Mouse (Mus musculus) MEL (cell line): Measurements from ENCODE around the gene H2-M5. TPM values are rescaled to one million over a fixed set of nuclear protein-coding genes. Genes with fewer than 3 reads are reported as not detected.

ENCODE experiments used
- DNase-seq: peaks from one replicate; pipeline ENCODE4 v3.0.0; 2011; ENCODE audit warnings: low read depth, low spot score
- H3K27ac ChIP-seq: 2 replicates; pipeline ENCODE4 v1.5.1; 2012; ENCODE audit warnings: low read depth, mild to moderate bottlenecking, control low read depth, low read length, moderate library complexity; ENCODE audit not compliant: control insufficient read depth
- H3K27me3 ChIP-seq, 2 experiments: fragments of 150-350 bp in 1 of 2; sonication (generic) in 1 of 2; 2 replicates each; pipeline ENCODE4 v1.6.1; 2012; ENCODE audit warnings: low read length in 2 of 2, mild to moderate bottlenecking in 2 of 2, improper control_type of control experiment in 1 of 2, moderate library complexity in 1 of 2; ENCODE audit not compliant: insufficient read depth in 2 of 2, control insufficient read depth in 1 of 2
- H3K36me3 ChIP-seq, 2 experiments: 2 replicates each; pipeline ENCODE4 v1.6.1; 2012 to 2014; ENCODE audit warnings: low read length in 2 of 2, improper control_type of control experiment in 1 of 2, inconsistent platforms in 1 of 2, mild to moderate bottlenecking in 1 of 2; ENCODE audit not compliant: insufficient read depth in 2 of 2, control insufficient read depth in 1 of 2
- H3K4me1 ChIP-seq, 2 experiments: fragments of 150-350 bp in 1 of 2; sonication (generic) in 1 of 2; 2 replicates each; pipeline ENCODE4 v1.6.1; 2012; ENCODE audit warnings: low read length in 2 of 2, improper control_type of control experiment in 1 of 2, mild to moderate bottlenecking in 1 of 2; ENCODE audit not compliant: insufficient read depth in 2 of 2, control insufficient read depth in 1 of 2
- H3K4me3 ChIP-seq, 2 experiments: fragments of 150-350 bp in 1 of 2; sonication (generic) in 1 of 2; 2 replicates each; pipeline ENCODE4 v1.5.1; 2012; ENCODE audit warnings: low read depth in 2 of 2, low read length in 2 of 2, mild to moderate bottlenecking in 2 of 2, moderate library complexity in 2 of 2, control low read depth in 1 of 2, improper control_type of control experiment in 1 of 2; ENCODE audit not compliant: control insufficient read depth in 1 of 2, insufficient read depth in 1 of 2
- H3K79me2 ChIP-seq: 2 replicates; pipeline ENCODE4 v1.6.1; 2012; ENCODE audit warnings: mild to moderate bottlenecking, low read length, moderate library complexity; ENCODE audit not compliant: control insufficient read depth, poor library complexity, insufficient read depth
- H3K9ac ChIP-seq: 2 replicates; pipeline ENCODE4 v1.6.1; 2012; ENCODE audit warnings: low read depth, mild to moderate bottlenecking, control low read depth, low read length, moderate library complexity; ENCODE audit not compliant: control insufficient read depth, poor library complexity, severe bottlenecking
- H3K9me3 ChIP-seq: fragments of 150-350 bp; sonication (generic); replicated peaks from 2 replicates; pipeline ENCODE4 v1.6.1; 2012; ENCODE audit warnings: mild to moderate bottlenecking, low read length, improper control_type of control experiment, moderate library complexity; ENCODE audit not compliant: insufficient read depth
- CHD1 ChIP-seq: IDR thresholded peaks from 2 replicates; pipeline ENCODE4 v1.6.1; 2012; ENCODE audit warnings: low read depth, mild to moderate bottlenecking, inconsistent platforms, low read length, improper control_type of control experiment
- CHD2 ChIP-seq: IDR thresholded peaks from 2 replicates; pipeline ENCODE4 v1.6.1; 2011; ENCODE audit warnings: low read length, improper control_type of control experiment
- E2F4 ChIP-seq: IDR thresholded peaks from 2 replicates; pipeline ENCODE4 v1.6.1; 2011; ENCODE audit warnings: low read depth, low read length, improper control_type of control experiment, borderline replicate concordance
- ELF1 ChIP-seq: IDR thresholded peaks from 2 replicates; pipeline ENCODE4 v1.6.1; 2014; ENCODE audit warnings: low read depth, mild to moderate bottlenecking, inconsistent platforms, low read length, improper control_type of control experiment, moderate library complexity
- ETS1 ChIP-seq: IDR thresholded peaks from 2 replicates; pipeline ENCODE4 v1.6.1; 2012; ENCODE audit warnings: low read depth, mild to moderate bottlenecking, inconsistent platforms, low read length, improper control_type of control experiment, moderate library complexity
- KAT2A ChIP-seq: conservative IDR thresholded peaks from 2 replicates; pipeline ENCODE4 v1.6.1; 2012; ENCODE audit warnings: low read depth, low read length, improper control_type of control experiment, inconsistent platforms
- MAX ChIP-seq: IDR thresholded peaks from 2 replicates; pipeline ENCODE4 v1.6.1; 2011; ENCODE audit warnings: low read length, improper control_type of control experiment
- MAZ ChIP-seq: IDR thresholded peaks from 2 replicates; pipeline ENCODE4 v1.6.1; 2012; ENCODE audit warnings: low read depth, mild to moderate bottlenecking, inconsistent platforms, low read length, improper control_type of control experiment
- NELFE ChIP-seq: IDR thresholded peaks from 2 replicates; pipeline ENCODE4 v1.6.1; 2011; ENCODE audit warnings: low read depth, low read length, improper control_type of control experiment
- POLR2AphosphoS2 ChIP-seq: IDR thresholded peaks from 2 replicates; pipeline ENCODE4 v1.6.1; 2011; ENCODE audit warnings: low read length, improper control_type of control experiment
- RCOR1 ChIP-seq: IDR thresholded peaks from 2 replicates; pipeline ENCODE4 v1.6.1; 2012; ENCODE audit warnings: low read depth, mild to moderate bottlenecking, inconsistent platforms, low read length, improper control_type of control experiment
- SIN3A ChIP-seq: IDR thresholded peaks from 2 replicates; pipeline ENCODE4 v1.6.1; 2012; ENCODE audit warnings: low read length, improper control_type of control experiment, inconsistent platforms
- SMC3 ChIP-seq: IDR thresholded peaks from 2 replicates; pipeline ENCODE4 v1.6.1; 2011; ENCODE audit warnings: low read depth, low read length, improper control_type of control experiment
- TCF12 ChIP-seq: IDR thresholded peaks from 2 replicates; pipeline ENCODE4 v1.6.1; 2014; ENCODE audit warnings: low read depth, mild to moderate bottlenecking, inconsistent platforms, low read length, improper control_type of control experiment, moderate library complexity
- UBTF ChIP-seq: IDR thresholded peaks from 2 replicates; pipeline ENCODE4 v1.6.1; 2012; ENCODE audit warnings: low read depth, mild to moderate bottlenecking, inconsistent platforms, low read length, improper control_type of control experiment, moderate library complexity, borderline replicate concordance; ENCODE audit not compliant: insufficient read depth
- USF1 ChIP-seq: IDR thresholded peaks from 2 replicates; pipeline ENCODE4 v1.6.1; 2014; ENCODE audit warnings: low read depth, mild to moderate bottlenecking, inconsistent platforms, low read length, improper control_type of control experiment, moderate library complexity
- ZC3H11A ChIP-seq: IDR thresholded peaks from 2 replicates; pipeline ENCODE4 v1.6.1; 2012; ENCODE audit warnings: low read depth, mild to moderate bottlenecking, inconsistent platforms, low read length, improper control_type of control experiment
- ZKSCAN1 ChIP-seq: IDR thresholded peaks from 2 replicates; pipeline ENCODE4 v1.6.1; 2012; ENCODE audit warnings: low read depth, mild to moderate bottlenecking, inconsistent platforms, low read length, improper control_type of control experiment, moderate library complexity
- ZMIZ1 ChIP-seq: IDR thresholded peaks from 2 replicates; pipeline ENCODE4 v1.6.1; 2012; ENCODE audit warnings: low read depth, mild to moderate bottlenecking, inconsistent platforms, low read length, improper control_type of control experiment, moderate library complexity
- polyA plus RNA-seq, 2 experiments: library from polyadenylated mRNA; stranded (reverse) in 1 of 2; unstranded in 1 of 2; fragments of >175 nt in 1 of 2; fragments of >200 nt in 1 of 2; gene quantifications; 2 replicates each; pipeline versions ENCODE4 v1.2.1 to v1.2.4; 2012; ENCODE audit warnings: low replicate concordance in 2 of 2, low read depth in 1 of 2; ENCODE audit not compliant: insufficient read length in 2 of 2, insufficient read depth in 1 of 2, missing spikeins in 1 of 2
- total RNA-seq: library from RNA; depleted of rRNA; stranded (reverse); fragments of 300-350 nt; gene quantifications from 2 replicates; pipeline ENCODE4 v1.2.3, GENCODE M21; 2012

H2-M5 gene
- total and polyA plus RNA-seq, 3 experiments = not detected

DNA sequence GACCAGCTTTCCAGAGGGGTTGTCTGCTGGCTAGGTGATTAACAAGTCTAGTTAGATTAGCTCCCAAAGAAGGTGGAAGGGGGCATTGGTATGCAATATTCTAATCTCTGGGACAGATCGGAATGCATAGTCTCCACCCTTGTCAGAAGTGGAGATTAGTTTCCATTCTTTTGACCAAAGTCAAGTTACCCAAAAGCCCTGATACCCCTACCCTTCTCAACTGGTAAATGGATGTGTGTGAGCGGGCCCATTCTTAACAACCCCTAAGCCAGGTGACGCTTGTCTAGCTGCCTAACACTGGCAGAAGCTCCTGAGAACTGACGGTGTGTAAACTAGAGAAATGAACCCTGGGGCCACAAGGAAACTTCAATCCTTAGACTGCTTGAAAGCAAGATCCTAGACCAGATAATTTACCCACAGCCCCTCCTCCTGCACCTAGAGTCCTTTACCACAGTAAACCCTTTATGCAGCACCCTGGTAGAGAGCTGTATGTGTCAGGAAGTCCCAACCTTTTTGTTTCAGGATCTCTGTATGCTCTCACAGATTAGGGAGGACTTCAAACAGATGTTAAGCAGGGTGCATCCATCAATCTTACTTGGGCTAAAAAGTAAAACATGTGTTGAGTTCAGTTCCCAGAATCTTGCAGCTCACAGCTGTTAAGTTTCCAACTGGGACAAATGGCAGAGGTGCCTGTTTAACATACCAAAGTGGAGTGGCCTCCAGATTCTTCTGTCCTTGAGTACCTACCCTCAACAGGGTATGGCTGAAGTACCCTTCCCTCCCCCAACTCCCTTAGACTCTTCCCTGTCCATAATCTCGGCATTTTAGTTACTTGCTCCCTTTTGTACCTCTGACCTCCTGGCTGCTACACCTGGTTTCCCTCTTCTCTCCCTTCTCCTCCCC lies 6.8 kb downstream of the H2-M5 start:
- Histone ChIP-seq H3K4me3 (no peak overlapping the region), H3K9ac (no peak overlapping the region)
- no peak for DNase-seq
- TF ChIP-seq SMC3 (no peak), ETS1 (no peak), CHD1 (no peak), KAT2A (no peak), ELF1 (no peak), SIN3A (no peak), ZKSCAN1 (no peak), RCOR1 (no peak), MAZ (no peak), NELFE (no peak), USF1 (no peak), CHD2 (no peak), UBTF (no peak), POLR2AphosphoS2 (no peak), E2F4 (no peak), TCF12 (no peak)
- TF ChIP-seq, all 39 proteins: peak for 0
- no peaks in the 10 kb centered on the region for H3K4me1 ChIP-seq
- no peaks in the 10 kb centered on the region for H3K9me3 ChIP-seq
- peaks cover 6 to 7% of the 10 kb centered on the region in 2 experiments for H3K27me3 ChIP-seq
- H3K36me3 ChIP-seq = no peaks in the 10 kb centered on the region
- no peak overlapping the region for H3K27ac ChIP-seq
- no peaks in the 10 kb centered on the region for H3K79me2 ChIP-seq

GRCm38 (mm10) chr17:36981845-36982244 lies 7.5 kb downstream of the H2-M5 start:
- Histone ChIP-seq H3K27me3 (peaks cover 7 to 9% of the 10 kb centered on the region in 2 experiments), H3K9me3 (no peaks in the 10 kb centered on the region), H3K36me3 (no peaks in the 10 kb centered on the region), H3K4me1 (no peaks in the 10 kb centered on the region), H3K9ac (no peak overlapping the region), H3K4me3 (no peak overlapping the region), H3K27ac (no peak overlapping the region), H3K79me2 (no peaks in the 10 kb centered on the region)
- no peak for TF ChIP-seq ZMIZ1
- no peak for TF ChIP-seq ZC3H11A
- no peak for TF ChIP-seq SMC3
- TF ChIP-seq ETS1 = no peak
- no peak for TF ChIP-seq MAX
- no peak for TF ChIP-seq RCOR1
- no peak for DNase-seq
